8 mouse cellular contexts compared by ENCODE assay signal in the genomic region with DNA sequence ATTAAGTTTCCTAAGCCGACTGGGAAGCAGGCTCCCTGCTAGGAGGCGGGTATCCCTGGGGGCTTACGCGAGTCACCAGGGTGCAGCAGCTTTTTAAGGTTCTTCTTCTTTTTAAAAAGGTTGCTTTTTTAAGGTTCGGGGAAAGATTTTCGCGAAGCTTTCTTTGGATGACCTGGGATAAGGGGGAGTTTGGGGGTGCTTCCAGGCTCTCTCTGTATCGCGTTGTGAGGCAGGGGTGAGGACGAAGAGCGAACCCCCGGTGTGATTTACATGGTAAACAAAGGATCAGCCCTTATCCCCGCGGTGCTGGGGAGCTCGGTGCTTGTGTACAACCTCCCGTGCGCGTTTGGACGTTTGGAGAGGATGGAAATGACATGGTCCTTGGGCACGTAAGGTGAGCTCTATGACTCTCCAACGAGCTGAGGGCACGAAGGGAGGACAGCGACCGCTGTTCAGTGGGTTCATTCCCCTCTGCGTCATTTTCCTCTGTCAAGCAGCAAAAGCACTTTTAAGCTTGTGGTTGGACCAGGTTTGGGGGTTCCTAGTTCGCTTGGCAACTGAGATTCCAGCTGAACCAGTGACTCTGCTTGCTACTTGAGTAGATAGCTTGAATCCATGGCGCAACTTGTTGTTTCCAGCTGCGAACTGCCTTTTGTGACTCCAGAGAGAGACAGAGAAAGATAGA. TPM values are rescaled to one million over a fixed set of nuclear protein-coding genes. Genes with fewer than 3 reads are reported as not detected.
DNase-seq lines count a peak whose midpoint lies in the region; ATAC-seq and TF ChIP-seq lines count a peak whose summit lies in the region.

No protein-coding gene starts in this region.

- ATAC-seq in heart, embryonic 13.5 days (ENCODE audit: extremely low read depth, insufficient number of reproducible peaks, low FRiP score, low TSS enrichment) = no peak
- no peak for ATAC-seq in limb, embryonic 14.5 days (ENCODE audit: low FRiP score, low read depth)
- no peak for ATAC-seq in cerebellum, adult (ENCODE audit: insufficient number of reproducible peaks, low FRiP score, low TSS enrichment)

- no peak overlapping the region for H3K27ac ChIP-seq in heart, embryonic 13.5 days (replicated peaks)
- no peak overlapping the region for H3K27ac ChIP-seq in heart, adult 2 months
- H3K27ac ChIP-seq in limb, embryonic 14.5 days (replicated peaks; ENCODE audit: low read depth, low read length) = no peak overlapping the region

- peak overlapping the region; percentile 90 for H3K4me2 ChIP-seq in heart, embryonic 13.5 days
- peak overlapping the region; percentile 97 for H3K4me2 ChIP-seq in limb, embryonic 14.5 days (replicated peaks; ENCODE audit: low read depth, low read length, severe bottlenecking)

- no peaks in the 10 kb centered on the region for H3K36me3 ChIP-seq in heart, embryonic 13.5 days
- H3K36me3 ChIP-seq in heart, adult 2 months (ENCODE audit: control insufficient read depth, insufficient read depth, low read length) = no peaks in the 10 kb centered on the region
- no peaks in the 10 kb centered on the region for H3K36me3 ChIP-seq in limb, embryonic 14.5 days (ENCODE audit: control insufficient read depth, insufficient read depth, low read length)

- intact Hi-C loops in heart, adult 2 months (cut with DNase I) = loop anchor here (10.0 kb wide), 1 partner anchor 158 kb away; no protein-coding TSS in a partner anchor

- H3K9ac ChIP-seq in heart, embryonic 13.5 days = peak overlapping the region; percentile 69
- no peak overlapping the region for H3K9ac ChIP-seq in heart, adult 2 months (ENCODE audit: low read depth, low read length)
- H3K9ac ChIP-seq in limb, embryonic 14.5 days (ENCODE audit: low read depth, low read length, severe bottlenecking) = peak overlapping the region; percentile 48

- peaks cover 26% of the 10 kb centered on the region for H3K4me1 ChIP-seq in heart, embryonic 13.5 days
- no peaks in the 10 kb centered on the region for H3K4me1 ChIP-seq in heart, adult 2 months (ENCODE audit: control insufficient read depth, insufficient read depth, low read length)
- H3K4me1 ChIP-seq in limb, embryonic 14.5 days (ENCODE audit: control insufficient read depth, insufficient read depth, low read length) = peaks cover 15% of the 10 kb centered on the region

- no peaks in the 10 kb centered on the region for H3K9me3 ChIP-seq in heart, embryonic 13.5 days
- no peaks in the 10 kb centered on the region for H3K9me3 ChIP-seq in limb, embryonic 14.5 days (ENCODE audit: control insufficient read depth, low read length)

- DNase-seq in heart, adult 2 months = no peak
- peak; percentile 23 for DNase-seq in R1 (ENCODE audit: low read depth, low spot score)
- DNase-seq in forelimb bud, embryonic 11.5 days (ENCODE audit: low read depth, low spot score) = peak; percentile 34
- DNase-seq in limb, embryonic 14.5 days (ENCODE audit: low spot score) = no peak
- DNase-seq in right cerebral cortex, postnatal 14 days = peak; percentile 15
- DNase-seq in spleen, postnatal 36 days (ENCODE audit: low spot score in 2 of 2) = no peak

- peaks cover 43% of the 10 kb centered on the region for H3K27me3 ChIP-seq in heart, embryonic 13.5 days (replicated peaks)
- H3K27me3 ChIP-seq in heart, adult 2 months (ENCODE audit: control insufficient read depth, insufficient read depth, low read length) = no peaks in the 10 kb centered on the region
- H3K27me3 ChIP-seq in limb, embryonic 14.5 days (ENCODE audit: control insufficient read depth, insufficient read depth, low read length) = peaks cover 31% of the 10 kb centered on the region

- no peak for TF ChIP-seq POLR2A in heart, adult 2 months (IDR thresholded peaks at IDR 0.05; ENCODE audit: insufficient read depth, low read depth, low read length)
- no peak for TF ChIP-seq POLR2A in limb, embryonic 14.5 days (IDR thresholded peaks at IDR 0.05; ENCODE audit: borderline replicate concordance, extremely low read depth, insufficient read depth, insufficient read length)

- H3K4me3 ChIP-seq in heart, embryonic 13.5 days = peak overlapping the region; percentile 57
- H3K4me3 ChIP-seq in heart, adult 2 months = no peak overlapping the region
- H3K4me3 ChIP-seq in limb, embryonic 14.5 days (replicated peaks; ENCODE audit: low read length) = peak overlapping the region; percentile 51

- TF ChIP-seq EP300 in heart, adult 2 months (IDR thresholded peaks at IDR 0.05; ENCODE audit: insufficient read depth, low read depth, low read length) = no peak

- no peak for TF ChIP-seq CTCF in heart, adult 2 months (IDR thresholded peaks at IDR 0.05)

- H3K79me2 ChIP-seq in heart, adult 2 months (replicated peaks; ENCODE audit: control insufficient read depth, insufficient read depth, low read length) = no peaks in the 10 kb centered on the region

- 1% methylated on average over 28 of the region's 28 CpGs for WGBS in heart, embryonic 13.5 days
- WGBS in heart, adult 2 months = under 1% methylated on average over 28 of the region's 28 CpGs
- WGBS in limb, embryonic 14.5 days = under 1% methylated on average over 28 of the region's 28 CpGs

RNA-seq across cellular contexts. Expression of a gene that starts 0.6 kb away (rescaled TPM):
- 0.05 and 0.15 TPM in 2 replicates for polyA plus RNA-seq in heart, embryonic 13.5 days (2015; fragmentation: Nextera tagmentation; extraction: Ambion mirVana)
- under 1 TPM; 0.16 to 0.20 TPM for total RNA-seq in heart, adult 2 months (2021)
- 0.06 and 0.09 TPM in 2 replicates for polyA plus RNA-seq in heart, adult 2 months (2012; rRNA removed)
- polyA plus RNA-seq in limb, embryonic 14.5 days (2012; rRNA removed) = 0.90 and 0.97 TPM in 2 replicates
- 1.7 and 1.8 TPM in 2 replicates for polyA plus RNA-seq in limb, embryonic 14.5 days (2014; fragmentation: Nextera tagmentation; extraction: Ambion mirVana)

Comparison
In these comparisons a context has a peak if more than half of its experiments do, and no peak if none do; other contexts are left out.
1. DNase-seq: peak in R1 (single experiment), forelimb bud, embryonic 11.5 days (single experiment) and right cerebral cortex, postnatal 14 days (single experiment); none in heart, adult 2 months (0 of 2), limb, embryonic 14.5 days (single experiment) and spleen, postnatal 36 days (0 of 2).